Mouse (Mus musculus) Muller cell, postnatal 12 days (primary cell): ENCODE measurements at regions not wholly inside any gene's neighbourhood (a gene's known extent, or its start where the extent isn't known, plus 50 kb on each side); places are given as distances from the start of the nearest gene placed in this dataset.

Experiments used
- DNase-seq: peaks from one replicate; pipeline ENCODE4 v3.0.0-alpha.2; 2015; ENCODE audit errors: inconsistent ontology term

GRCm38 (mm10) chr12:33715997-33716396 is 212.2 kb upstream of the Ferd3l start:
- no peak for DNase-seq

- no peak for DNase-seq
Observed at GRCm38 (mm10) chr12:33717053-33717452, 211.2 kb upstream of the Ferd3l start.

- DNase-seq: peak; percentile 6
Observed at GRCm38 (mm10) chr12:33717601-33718260, 210.5 kb upstream of the Ferd3l start.

GRCm38 (mm10) chr12:33719063-33719462 is 209.2 kb upstream of the Ferd3l start:
- no peak for DNase-seq

- DNase-seq: no peak
Observed at GRCm38 (mm10) chr12:33731937-33732336, 196.3 kb upstream of the Ferd3l start.

GRCm38 (mm10) chr12:33775563-33776468 is 152.4 kb upstream of the Ferd3l start:
- peak; percentile 54 for DNase-seq

- no peak for DNase-seq
Observed at GRCm38 (mm10) chr12:33778477-33778876, 149.7 kb upstream of the Ferd3l start.

- no peak for DNase-seq
Observed at GRCm38 (mm10) chr12:33779898-33780297, 148.3 kb upstream of the Ferd3l start.

GRCm38 (mm10) chr12:33804206-33804791 is 123.9 kb upstream of the Ferd3l start:
- no peak for DNase-seq

- DNase-seq: no peak
Observed at GRCm38 (mm10) chr12:33825571-33825970, 102.7 kb upstream of the Ferd3l start.

- peak; percentile 72 for DNase-seq
Observed at GRCm38 (mm10) chr12:33849088-33849487, 79.1 kb upstream of the Ferd3l start.

GRCm38 (mm10) chr12:33851736-33852135 is 76.5 kb upstream of the Ferd3l start:
- peak; percentile 90 for DNase-seq
